Mouse (Mus musculus) embryonic fibroblast, embryonic 13.5 days (primary cell): ENCODE results near the gene Rhoq.

Experiments used
- CTCF ChIP-seq: IDR thresholded peaks from 2 replicates; pipeline ENCODE4 v1.5.1; 2011; ENCODE audit warnings: mild to moderate bottlenecking, control low read depth, low read length, moderate library complexity, borderline replicate concordance; ENCODE audit not compliant: insufficient read depth
- POLR2A ChIP-seq: IDR thresholded peaks from 2 replicates; pipeline ENCODE4 v1.6.1; 2011; ENCODE audit warnings: low read depth, mild to moderate bottlenecking, control low read depth, low read length, moderate library complexity

- TF ChIP-seq CTCF (no peak), POLR2A (peak; percentile 20; the same call in 1 of the 2 replicates)
Measured at GRCm38 (mm10) chr17:86961301-86961841, 1.5 kb upstream of the Rhoq start.
